Mouse (Mus musculus): ENCODE measurements at regions not wholly inside any gene's neighbourhood (a gene's known extent, or its start where the extent isn't known, plus 50 kb on each side); places are given as distances from the start of the nearest gene placed in this dataset.

DNA sequence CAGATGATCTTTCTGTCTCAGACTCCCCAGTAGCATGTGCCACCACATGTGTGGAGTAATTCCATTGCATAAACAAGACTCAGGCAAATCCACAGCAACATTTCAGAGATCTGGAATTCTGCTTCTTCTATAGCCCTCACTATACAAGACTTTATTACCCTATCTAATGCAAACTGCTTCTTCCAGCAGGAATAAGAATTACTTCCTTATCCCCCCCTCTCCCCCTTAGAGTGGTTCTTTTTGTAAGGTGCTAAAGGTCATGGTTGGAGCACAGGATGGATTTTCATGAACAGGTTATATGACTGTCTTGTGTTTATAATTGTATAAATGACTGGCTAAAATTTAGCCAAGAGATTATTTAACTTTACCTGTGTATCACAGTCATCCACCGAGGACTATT, 5037.4 kb downstream of the 9330182O14Rik start:
- no peak for DNase-seq (ENCODE audit: extremely low read depth, low read depth)

DNA sequence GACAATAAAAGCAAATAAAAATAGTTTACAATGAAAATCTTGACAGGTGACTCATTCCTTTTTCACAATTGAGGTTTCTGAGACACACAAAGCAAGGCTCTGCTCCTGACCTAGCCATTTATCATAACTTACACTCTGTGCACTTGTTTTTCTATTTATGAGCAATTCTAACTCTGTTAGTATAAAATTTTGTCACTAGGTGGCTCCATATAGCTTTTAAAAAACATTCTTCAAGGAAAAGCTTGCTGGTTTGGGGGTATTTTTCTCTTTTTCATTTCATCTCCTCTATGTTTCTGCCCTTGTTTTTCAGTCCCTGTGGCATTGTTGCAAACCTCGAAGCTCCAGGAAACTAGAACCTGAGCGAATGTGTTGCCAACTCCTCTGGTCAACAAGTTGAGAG, 5044.2 kb downstream of the 9330182O14Rik start:
- DNase-seq (ENCODE audit: extremely low read depth, low read depth), result peak; percentile 33

GRCm38 (mm10) chr15:45180173-45180572, 5046.0 kb downstream of the 9330182O14Rik start:
- peak; percentile 6 for DNase-seq (ENCODE audit: extremely low read depth, low read depth)
